Mouse (Mus musculus): ENCODE measurements around the gene Il6.

GRCm38 (mm10) chr5:30058216-30058731 lies 45.4 kb downstream of the Il6 start:
- TF ChIP-seq CTCF (IDR thresholded peaks at IDR 0.05; ENCODE audit: control insufficient read depth, insufficient read depth, insufficient read length) (no peak), USF1 (IDR thresholded peaks at IDR 0.05; ENCODE audit: low read depth) (no peak), CEBPB (IDR thresholded peaks at IDR 0.05; ENCODE audit: low read depth) (no peak)

Measured in C2C12 (cell line).